Mouse (Mus musculus): ENCODE results near the gene Dennd4a. TPM values are rescaled to one million over a fixed set of nuclear protein-coding genes. Genes with fewer than 3 reads are reported as not detected.

Dennd4a gene
- total and polyA plus RNA-seq, 3 experiments = 22.6 to 41.1 (median 37.1) TPM

- TF ChIP-seq MAZ (IDR thresholded peaks at IDR 0.05; ENCODE audit: low read depth, low read length) (peak; percentile 71), TCF12 (IDR thresholded peaks at IDR 0.05; ENCODE audit: low read depth, low read length) (peak; percentile 99), POLR2AphosphoS2 (IDR thresholded peaks at IDR 0.05; ENCODE audit: low read depth, low read length) (no peak), CHD1 (IDR thresholded peaks at IDR 0.05; ENCODE audit: low read depth, low read length) (no peak), POLR2A (IDR thresholded peaks at IDR 0.05; ENCODE audit: low read depth, low read length) (no peak), NELFE (IDR thresholded peaks at IDR 0.05; ENCODE audit: low read depth, low read length) (no peak), MAX (IDR thresholded peaks at IDR 0.05; ENCODE audit: low read length) (peak; percentile 74; the same call in 1 of the 2 replicates), PAX5 (IDR thresholded peaks at IDR 0.05; ENCODE audit: low read length) (no peak), KAT2A (IDR thresholded peaks at IDR 0.05; ENCODE audit: insufficient replicate concordance, low read length) (no peak), CTCF (conservative IDR thresholded peaks at IDR 0.05 in 1 of 2, IDR thresholded peaks at IDR 0.05 in 1 of 2; ENCODE audit: low read depth in 2 of 2, low read length in 2 of 2) (no peak), TBP (conservative IDR thresholded peaks at IDR 0.05; ENCODE audit: low read depth, low read length) (peak; percentile 97), ELF1 (IDR thresholded peaks at IDR 0.05; ENCODE audit: low read depth, low read length) (peak; percentile 60; the same call in 1 of the 2 replicates), RAD21 (IDR thresholded peaks at IDR 0.05; ENCODE audit: low read depth, low read length) (no peak; the same call in none of the 2 replicates), SMC3 (IDR thresholded peaks at IDR 0.05; ENCODE audit: low read depth, low read length) (no peak), NRF1 (IDR thresholded peaks at IDR 0.05; ENCODE audit: low read depth, low read length) (no peak; the same call in 1 of the 2 replicates)
Measured at GRCm38 (mm10) chr9:64797392-64797791, 13.7 kb upstream of the Dennd4a start (continued).

DNA sequence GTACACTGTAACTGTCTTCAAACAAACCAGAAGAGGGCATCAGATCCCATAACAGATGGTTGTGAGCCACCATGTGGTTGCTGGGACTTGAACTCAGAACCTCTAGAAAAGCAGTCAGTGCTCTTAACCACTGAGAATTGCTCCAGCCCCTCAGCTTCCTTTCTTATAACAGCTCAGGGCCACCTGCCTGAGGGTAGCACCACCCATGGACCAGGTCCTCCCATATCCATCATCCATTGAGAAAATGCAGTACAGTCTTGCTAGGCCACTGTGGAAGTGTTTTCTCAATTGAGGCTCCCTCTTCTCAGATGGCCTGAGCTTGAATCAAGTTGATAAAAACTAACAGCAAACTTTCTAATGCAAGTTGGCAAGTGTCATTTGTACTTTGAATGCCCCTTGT, 13.0 kb upstream of the Dennd4a start:
- H3K9ac ChIP-seq (ENCODE audit: insufficient read depth, low read depth) = no peak overlapping the region
- peaks cover 9 to 56% of the 10 kb centered on the region in 2 experiments; a peak in 3 of 4 replicates for H3K4me1 ChIP-seq (ENCODE audit: control insufficient read depth in 1 of 2, insufficient read depth in 2 of 2)
- no peaks in the 10 kb centered on the region for H3K79me2 ChIP-seq (replicated peaks; ENCODE audit: control insufficient read depth, extremely low read depth, insufficient read depth, poor library complexity, severe bottlenecking)
- TF ChIP-seq POLR2A (IDR thresholded peaks at IDR 0.05; ENCODE audit: low read depth, low read length) = no peak
- TF ChIP-seq SIN3A (IDR thresholded peaks at IDR 0.05; ENCODE audit: low read length) = no peak
- TF ChIP-seq MEF2A (IDR thresholded peaks at IDR 0.05; ENCODE audit: borderline replicate concordance, low read depth, low read length) = no peak
- TF ChIP-seq USF2 (conservative IDR thresholded peaks at IDR 0.05; ENCODE audit: low read depth, low read length) = no peak
- TF ChIP-seq MXI1 (IDR thresholded peaks at IDR 0.05; ENCODE audit: low read depth, low read length) = no peak
- no peak for TF ChIP-seq POLR2AphosphoS2 (IDR thresholded peaks at IDR 0.05; ENCODE audit: low read depth, low read length)
- no peak for TF ChIP-seq USF1 (IDR thresholded peaks at IDR 0.05; ENCODE audit: low read depth, low read length)
- TF ChIP-seq CTCF (conservative IDR thresholded peaks at IDR 0.05 in 1 of 2, IDR thresholded peaks at IDR 0.05 in 1 of 2; ENCODE audit: low read depth in 2 of 2, low read length in 2 of 2) = no peak
- TF ChIP-seq SMC3 (IDR thresholded peaks at IDR 0.05; ENCODE audit: low read depth, low read length) = no peak
- no peak for TF ChIP-seq ZKSCAN1 (IDR thresholded peaks at IDR 0.05; ENCODE audit: borderline replicate concordance, low read depth, low read length)
- no peak for TF ChIP-seq MAZ (IDR thresholded peaks at IDR 0.05; ENCODE audit: low read depth, low read length)
- no peak for TF ChIP-seq JUN (IDR thresholded peaks at IDR 0.05; ENCODE audit: insufficient read depth, low read depth, low read length)
- no peak for TF ChIP-seq E2F4 (IDR thresholded peaks at IDR 0.05; ENCODE audit: insufficient replicate concordance, low read depth, low read length)
- TF ChIP-seq EP300 (IDR thresholded peaks at IDR 0.05; ENCODE audit: low read length) = no peak
- no peak for TF ChIP-seq PAX5 (IDR thresholded peaks at IDR 0.05; ENCODE audit: low read length)
- no peak for TF ChIP-seq ELF1 (IDR thresholded peaks at IDR 0.05; ENCODE audit: low read depth, low read length)
- no peak for TF ChIP-seq MAFK (IDR thresholded peaks at IDR 0.05; ENCODE audit: insufficient replicate concordance, low read length)
- no peak for TF ChIP-seq RAD21 (IDR thresholded peaks at IDR 0.05; ENCODE audit: low read depth, low read length)
- no peak overlapping the region for H3K27ac ChIP-seq (ENCODE audit: insufficient read depth, low read depth)
- peaks cover 10% of the 10 kb centered on the region for H3K9me3 ChIP-seq (replicated peaks; ENCODE audit: low read length)
- H3K36me3 ChIP-seq (replicated peaks in 1 of 2; ENCODE audit: control insufficient read depth in 1 of 2, insufficient read depth in 1 of 2, low read length in 1 of 2) = no peaks in the 10 kb centered on the region
- no peak overlapping the region for H3K4me2 ChIP-seq (ENCODE audit: insufficient read depth, low read depth, poor library complexity, severe bottlenecking)
- no peak for DNase-seq (ENCODE audit: extremely low read depth)
- dilution Hi-C loops (cut with MboI; ENCODE audit: extremely low pct_ligation_motif_present, extremely low pct_unique_long_range_greater_than_20kb, low sequenced_read_pairs) (no loop called here), in situ Hi-C loops (cut with MboI; ENCODE audit: low pct_ligation_motif_present, low pct_unique_long_range_greater_than_20kb, low sequenced_read_pairs) (no loop called here)
- no peak overlapping the region for H3K4me3 ChIP-seq (replicated peaks in 1 of 3; ENCODE audit: low read depth in 2 of 3, low read length in 2 of 3, poor library complexity in 1 of 3)
- no peaks in the 10 kb centered on the region for H3K27me3 ChIP-seq (replicated peaks)

Measured in CH12.LX (cell line).